Mouse (Mus musculus) embryonic fibroblast, embryonic 13.5 days (primary cell): Measurements from ENCODE around the gene Polr2h. TPM values are rescaled to one million over a fixed set of nuclear protein-coding genes. Genes with fewer than 3 reads are reported as not detected.

Experiments used
- H3K27ac ChIP-seq: 2 replicates; pipeline ENCODE4 v1.5.1; 2012; ENCODE audit warnings: low read length, control low read depth, inconsistent platforms; ENCODE audit not compliant: insufficient read depth
- H3K4me1 ChIP-seq: 2 replicates; pipeline ENCODE4 v1.6.1; 2011; ENCODE audit warnings: low read length; ENCODE audit not compliant: control insufficient read depth, insufficient read depth
- H3K4me3 ChIP-seq: 2 replicates; pipeline ENCODE4 v1.5.1; 2011; ENCODE audit warnings: mild to moderate bottlenecking, control low read depth, low read length; ENCODE audit not compliant: insufficient read depth
- CTCF ChIP-seq: IDR thresholded peaks from 2 replicates; pipeline ENCODE4 v1.5.1; 2011; ENCODE audit warnings: mild to moderate bottlenecking, control low read depth, low read length, moderate library complexity, borderline replicate concordance; ENCODE audit not compliant: insufficient read depth
- POLR2A ChIP-seq: IDR thresholded peaks from 2 replicates; pipeline ENCODE4 v1.6.1; 2011; ENCODE audit warnings: low read depth, mild to moderate bottlenecking, control low read depth, low read length, moderate library complexity
- polyA plus RNA-seq: library from polyadenylated mRNA; stranded (reverse); fragments of >200 nt; gene quantifications from 2 replicates; pipeline ENCODE4 v1.2.4, GENCODE M21; 2011; ENCODE audit warnings: low read depth; ENCODE audit not compliant: missing spikeins, insufficient read length

Gene Polr2h
- polyA plus RNA-seq, 1 experiment = 38.8 TPM

DNA sequence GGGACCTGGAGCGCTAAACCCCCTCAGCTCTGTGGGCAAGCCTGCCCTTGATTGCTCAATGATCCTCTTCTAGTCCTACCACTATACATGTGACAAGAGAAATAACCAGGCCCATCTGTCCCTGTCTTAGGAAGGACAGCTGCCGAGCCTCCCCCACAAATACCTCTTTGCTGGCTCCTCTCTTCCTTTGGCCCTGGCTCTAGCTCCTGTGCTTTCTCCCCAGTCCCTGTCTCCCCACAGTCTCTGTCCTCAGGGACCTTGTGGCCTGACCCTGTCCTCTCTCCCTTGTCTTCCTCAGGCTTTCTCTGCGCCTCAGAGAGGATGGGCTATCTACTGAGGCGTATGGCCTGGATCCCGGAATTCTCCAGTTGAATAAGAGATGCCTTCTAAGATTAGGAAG, 14.2 kb downstream of the Polr2h start:
- Histone ChIP-seq H3K4me3 (no peak overlapping the region), H3K27ac (no peak overlapping the region), H3K4me1 (peaks cover under 1% of the 10 kb centered on the region)
- no peak for TF ChIP-seq CTCF

DNA sequence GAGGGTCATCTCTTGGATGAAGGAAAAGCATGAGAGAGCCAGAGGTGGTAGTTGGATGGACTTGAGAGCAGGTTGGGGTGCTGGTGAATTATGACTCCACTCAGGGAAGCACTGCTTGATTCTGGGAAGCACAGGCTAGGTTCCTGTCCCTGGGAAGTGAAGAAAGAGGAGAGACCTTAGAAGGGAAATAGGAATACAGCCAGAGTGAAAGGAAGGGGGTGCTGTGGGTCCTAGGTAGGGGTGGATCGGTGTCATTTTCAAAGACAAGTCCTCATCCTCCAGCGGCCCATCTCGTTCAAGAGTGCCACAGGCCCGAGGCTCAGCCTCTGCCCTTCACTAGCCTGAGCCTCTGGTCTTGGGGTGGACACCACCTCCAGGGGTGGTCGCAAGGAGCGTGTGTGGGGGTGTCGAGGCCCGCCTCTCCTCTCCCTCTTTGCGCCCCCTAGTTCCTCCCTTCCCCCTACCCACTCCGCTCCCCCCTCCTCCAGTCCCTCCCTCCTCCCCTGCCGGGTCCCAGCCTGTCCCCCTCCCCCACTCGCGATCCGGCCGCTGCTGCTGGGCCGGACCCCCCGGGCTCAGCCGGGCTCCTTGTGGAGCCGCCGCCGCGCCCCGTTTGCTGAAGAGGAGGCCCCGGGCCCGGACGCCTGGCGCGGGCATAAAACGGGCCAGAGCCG, 14.9 kb downstream of the Polr2h start:
- Histone ChIP-seq H3K27ac (no peak overlapping the region), H3K4me3 (peak overlapping the region; percentile 44; the same call in 1 of the 2 replicates), H3K4me1 (no peaks in the 10 kb centered on the region)
- TF ChIP-seq POLR2A = no peak; the same call in 1 of the 2 replicates
- TF ChIP-seq CTCF = no peak

DNA sequence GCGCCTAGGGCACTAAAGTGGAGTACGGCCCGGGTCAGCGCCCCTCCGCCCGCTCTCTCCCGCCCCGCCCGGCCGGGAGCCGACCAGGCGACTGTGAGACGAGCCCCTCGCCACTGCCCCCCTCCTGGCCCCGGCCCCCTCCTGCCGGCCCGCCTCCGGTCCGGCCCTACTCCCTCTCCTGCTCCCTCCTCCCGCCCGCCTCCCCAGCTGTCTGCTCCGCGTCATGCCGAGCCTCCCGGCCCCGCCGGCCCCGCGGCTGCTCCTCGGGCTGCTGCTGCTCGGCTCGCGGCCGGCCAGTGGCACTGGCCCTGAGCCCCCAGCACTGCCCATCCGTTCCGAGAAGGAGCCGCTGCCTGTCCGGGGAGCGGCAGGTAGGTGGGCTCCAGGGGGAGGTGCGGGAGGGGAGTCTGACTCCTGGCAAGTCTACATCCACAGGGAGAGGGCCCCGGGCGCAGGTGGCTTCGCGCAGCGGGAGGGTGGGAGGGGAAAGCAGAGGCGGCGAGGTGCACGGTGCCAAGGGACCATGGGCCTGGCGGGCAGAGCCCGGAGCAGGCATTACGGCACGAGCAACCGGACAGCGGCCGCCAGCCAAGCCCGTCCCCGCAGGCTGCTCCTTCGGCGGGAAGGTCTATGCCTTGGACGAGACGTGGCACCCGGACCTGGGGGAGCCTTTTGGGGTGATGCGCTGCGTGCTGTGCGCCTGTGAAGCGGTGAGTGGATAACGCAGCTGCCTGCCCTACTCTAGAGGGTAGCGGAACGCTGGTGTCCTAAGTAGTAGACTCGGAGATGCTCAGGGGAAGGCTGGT, 15.7 kb downstream of the Polr2h start, which contains the start of gene Chrd:
Gene Chrd (plus strand): TSS at position 203 of the 806 bp plus-strand sequence.
- no peak within 1 kb of the TSS for H3K27ac ChIP-seq
- H3K4me3 ChIP-seq = peak within 1 kb of the TSS; percentile 44
- TF ChIP-seq POLR2A = no peak; the same call in 1 of the 2 replicates
- no peak for TF ChIP-seq CTCF
- H3K4me1 ChIP-seq = no peaks in the 10 kb centered on the region

DNA sequence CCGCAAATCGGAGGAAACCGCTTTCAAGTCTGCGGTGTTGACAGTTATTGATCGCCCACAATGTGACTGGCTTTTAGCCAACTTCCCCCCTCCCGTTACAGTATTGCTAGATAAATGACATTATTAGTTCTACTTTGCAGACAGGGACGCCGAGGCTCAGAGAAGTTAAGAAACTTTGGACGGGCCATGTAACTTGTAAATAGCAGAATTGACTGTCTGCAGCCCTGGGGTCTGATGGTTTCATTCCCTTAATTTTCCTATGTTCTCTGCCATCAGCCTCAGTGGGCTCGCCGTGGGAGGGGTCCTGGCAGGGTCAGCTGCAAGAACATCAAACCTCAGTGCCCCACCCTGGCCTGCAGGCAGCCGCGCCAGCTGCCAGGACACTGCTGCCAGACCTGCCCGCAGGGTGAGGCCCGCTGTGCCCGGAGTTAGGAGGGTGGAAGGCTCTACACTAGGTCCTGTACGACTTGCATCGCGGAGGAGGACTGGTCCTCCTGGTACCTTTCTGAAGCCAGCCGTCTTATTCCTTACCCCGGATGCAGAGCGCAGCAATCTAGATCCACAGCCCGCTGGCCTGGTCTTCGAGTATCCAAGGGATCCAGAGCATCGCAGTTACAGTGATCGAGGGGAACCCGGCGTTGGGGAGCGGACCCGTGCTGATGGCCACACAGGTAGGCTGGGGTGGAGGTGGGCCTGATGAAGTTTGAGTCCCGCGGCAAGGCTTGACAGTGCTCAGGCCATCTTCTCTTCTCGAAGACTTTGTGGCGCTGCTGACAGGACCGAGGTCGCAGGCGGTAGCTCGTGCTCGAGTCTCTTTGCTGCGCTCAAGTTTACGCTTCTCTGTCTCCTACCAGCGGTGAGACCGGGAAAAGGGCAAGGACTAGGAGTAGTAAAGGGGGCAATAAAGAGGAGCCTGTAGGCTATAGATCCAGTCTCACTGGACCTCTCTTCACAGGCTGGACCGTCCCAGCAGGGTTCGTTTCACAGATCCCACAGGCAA, 16.6 kb downstream of the Polr2h start, which contains the start of gene Thpo:
Gene Thpo (minus strand): TSS at position 781 of the 1,000 bp plus-strand sequence.
- TF ChIP-seq CTCF (no peak), POLR2A (no peak)
- Histone ChIP-seq H3K27ac (no peak within 1 kb of the TSS), H3K4me3 (peak within 1 kb of the TSS; percentile 44), H3K4me1 (no peaks in the 10 kb centered on the region)

DNA sequence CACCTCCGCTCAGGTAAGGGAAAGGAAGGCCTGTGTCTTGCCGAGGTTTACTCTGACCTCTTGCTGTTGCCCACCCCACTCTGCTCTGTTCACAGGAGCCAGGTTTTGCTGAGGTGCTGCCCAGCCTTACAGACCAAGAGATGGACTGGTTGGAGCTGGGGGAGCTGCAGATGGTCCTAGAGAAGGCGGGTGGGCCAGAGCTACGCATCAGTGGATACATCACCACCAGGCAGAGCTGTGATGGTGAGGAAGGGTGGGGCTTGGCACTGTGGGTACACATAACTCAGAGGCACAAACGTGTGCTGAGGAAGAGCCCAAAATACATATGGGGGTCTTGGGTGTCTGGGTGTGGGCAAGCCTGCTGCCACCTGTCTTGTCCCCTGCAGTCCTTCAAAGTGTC, 18.2 kb downstream of the Polr2h start:
- TF ChIP-seq POLR2A (no peak), CTCF (no peak)
- Histone ChIP-seq H3K4me1 (no peaks in the 10 kb centered on the region), H3K4me3 (no peak overlapping the region), H3K27ac (no peak overlapping the region)

DNA sequence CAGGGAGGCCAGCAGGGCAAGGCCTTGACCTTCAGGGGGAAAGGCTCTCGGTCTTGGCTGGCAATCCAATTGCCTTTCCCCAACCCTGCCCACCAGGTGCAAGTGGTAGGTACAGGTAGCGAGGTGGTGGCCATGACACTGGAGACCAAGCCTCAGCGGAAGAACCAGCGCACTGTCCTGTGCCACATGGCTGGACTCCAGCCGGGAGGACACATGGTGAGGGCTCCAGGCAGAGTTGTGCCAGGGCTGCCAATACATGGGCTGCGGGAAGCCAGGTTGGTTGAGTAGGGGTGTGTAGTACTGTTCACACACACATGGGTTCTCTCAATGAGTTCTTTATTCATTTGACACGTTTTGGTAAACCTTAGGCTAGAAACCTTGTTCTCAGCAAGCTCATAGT, 18.7 kb downstream of the Polr2h start:
- no peaks in the 10 kb centered on the region for H3K4me1 ChIP-seq
- TF ChIP-seq POLR2A (no peak), CTCF (no peak)
- no peak overlapping the region for H3K4me3 ChIP-seq
- H3K27ac ChIP-seq = no peak overlapping the region

DNA sequence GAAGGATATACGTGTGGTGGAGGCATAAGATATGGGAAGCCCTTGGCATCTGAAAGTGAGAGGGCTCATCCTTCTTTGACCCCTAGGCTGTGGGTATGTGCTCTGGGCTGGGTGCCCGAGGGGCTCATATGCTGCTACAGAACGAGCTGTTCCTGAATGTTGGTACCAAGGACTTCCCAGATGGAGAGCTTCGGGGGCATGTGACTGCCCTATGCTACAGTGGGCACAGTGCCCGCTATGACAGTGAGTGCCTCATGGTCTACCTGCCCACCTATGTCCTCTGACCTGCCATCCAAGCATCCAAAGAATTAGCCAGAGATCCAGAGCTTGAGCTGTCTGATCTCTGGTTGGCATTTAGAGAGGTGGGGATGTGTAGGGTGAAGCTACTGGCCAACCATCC, 19.4 kb downstream of the Polr2h start:
- no peak for TF ChIP-seq CTCF
- no peak for TF ChIP-seq POLR2A
- no peak overlapping the region for H3K27ac ChIP-seq
- no peaks in the 10 kb centered on the region for H3K4me1 ChIP-seq
- no peak overlapping the region for H3K4me3 ChIP-seq

DNA sequence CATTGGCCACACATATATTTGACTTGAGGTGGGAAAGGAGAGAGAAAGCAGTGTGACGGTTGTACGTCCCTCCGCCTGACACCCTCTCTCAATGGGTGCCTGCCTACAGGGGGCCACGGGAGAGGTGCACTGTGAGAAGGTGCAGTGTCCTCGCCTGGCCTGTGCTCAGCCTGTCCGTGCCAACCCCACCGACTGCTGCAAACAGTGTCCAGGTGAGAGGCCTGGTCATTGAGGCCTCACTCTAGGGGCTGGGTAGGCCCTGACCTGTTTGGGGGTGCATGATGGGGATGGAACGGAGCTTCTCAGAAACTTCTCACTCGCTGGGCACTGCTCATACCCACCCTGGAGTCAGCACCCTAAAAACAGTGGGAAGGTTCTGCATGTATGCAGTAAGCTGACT, 22.4 kb downstream of the Polr2h start:
- TF ChIP-seq CTCF = no peak
- no peak for TF ChIP-seq POLR2A
- no peaks in the 10 kb centered on the region for H3K4me1 ChIP-seq
- no peak overlapping the region for H3K4me3 ChIP-seq
- H3K27ac ChIP-seq = no peak overlapping the region

DNA sequence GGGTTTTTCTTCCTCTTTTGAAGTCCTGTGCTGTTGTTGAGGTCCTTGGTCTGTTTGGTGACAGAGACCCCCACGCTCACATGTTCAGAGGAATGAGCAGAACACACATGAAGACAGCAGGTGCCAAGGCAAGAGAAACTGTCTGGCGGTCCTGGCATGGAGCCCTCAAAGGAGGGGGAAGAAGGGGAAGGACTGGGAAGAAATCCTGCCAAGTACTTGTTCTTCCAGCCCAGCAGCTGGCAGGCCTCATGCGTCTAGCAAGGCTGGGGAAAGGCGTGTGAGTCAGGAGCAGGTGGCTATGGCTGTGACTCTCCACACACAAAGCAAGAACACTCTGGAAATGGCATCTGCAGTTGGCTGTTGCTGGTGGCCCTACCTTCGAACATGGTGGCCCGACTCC, 29.2 kb downstream of the Polr2h start:
- TF ChIP-seq CTCF (no peak), POLR2A (no peak)
- Histone ChIP-seq H3K4me1 (peaks cover 2% of the 10 kb centered on the region; the same call in 1 of the 2 replicates), H3K27ac (no peak overlapping the region), H3K4me3 (no peak overlapping the region)
